Mouse (Mus musculus) heart, adult 2 months (tissue): ENCODE data around the gene Homer1.

ENCODE experiments used
- CTCF ChIP-seq: fragments of 200-600 bp; IDR thresholded peaks from 2 replicates; pipeline ENCODE4 v1.8.1; 2022; ENCODE audit warnings: antibody characterized with exemption, mild to moderate bottlenecking, moderate library complexity
- EP300 ChIP-seq: fragments of 200-500 bp; IDR thresholded peaks from 2 replicates; pipeline ENCODE4 v1.6.1; 2011; ENCODE audit warnings: low read depth, low read length, control low read depth; ENCODE audit not compliant: insufficient read depth
- POLR2A ChIP-seq: fragments of 200-500 bp; IDR thresholded peaks from 2 replicates; pipeline ENCODE4 v1.6.1; 2011; ENCODE audit warnings: mild to moderate bottlenecking, low read depth, low read length, control low read depth; ENCODE audit not compliant: insufficient read depth

GRCm38 (mm10) chr13:93354420-93355278, 55.2 kb downstream of the Homer1 start:
- TF ChIP-seq CTCF (no peak), POLR2A (no peak), EP300 (no peak)
